Mouse (Mus musculus): ENCODE data around the gene Sdk1. TPM values are rescaled to one million over a fixed set of nuclear protein-coding genes. Genes with fewer than 3 reads are reported as not detected.

Sdk1 gene
- polyA plus RNA-seq, 1 experiment from 2014 or later = 1.3 TPM

DNA sequence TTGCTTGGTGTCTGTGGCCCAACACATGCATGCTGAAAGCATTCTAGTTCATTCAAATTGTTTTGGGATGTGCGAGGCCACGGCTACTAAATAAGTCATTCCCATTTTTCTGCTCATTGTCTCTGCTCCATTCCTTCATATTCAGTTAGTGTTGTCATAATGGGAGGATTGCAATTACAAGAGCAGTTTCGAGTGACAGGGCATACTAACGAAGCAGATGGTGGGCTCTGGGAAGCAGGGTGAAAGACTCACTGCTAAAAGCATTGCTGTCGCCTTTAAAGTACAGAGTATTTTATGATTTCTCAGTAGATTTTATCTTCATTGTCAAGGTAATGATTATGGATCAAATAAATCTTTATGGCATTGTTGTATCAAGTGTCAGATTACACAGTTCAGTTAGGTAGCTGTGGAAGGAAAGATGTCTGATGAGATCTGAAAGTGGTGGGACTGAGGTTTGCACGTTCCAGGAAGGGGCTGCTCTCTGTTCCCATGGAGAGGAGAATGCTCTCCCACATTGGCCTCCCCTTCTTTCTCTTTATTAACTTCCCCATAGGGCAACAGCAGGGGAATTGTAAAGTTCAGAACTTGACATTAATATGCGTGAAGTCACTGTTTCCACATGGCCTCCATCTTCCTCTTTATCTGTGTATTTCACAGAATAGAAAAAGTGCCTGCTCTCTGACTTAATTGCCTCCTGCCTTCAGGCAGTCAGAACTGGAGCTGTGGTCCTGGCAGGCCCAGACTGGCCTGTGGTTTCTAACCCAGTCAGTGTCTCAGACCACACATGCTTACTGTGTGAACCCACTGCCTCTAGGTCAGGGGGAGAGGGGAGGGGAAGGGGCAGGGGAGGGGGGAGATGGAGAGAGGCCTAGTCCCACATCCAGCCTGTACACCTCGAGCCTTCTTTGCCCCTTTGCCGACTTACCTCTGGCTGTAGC, 138.8 kb downstream of the Sdk1 start:
- Histone ChIP-seq H3K4me1 (replicated peaks; ENCODE audit: control insufficient read depth, insufficient read depth, low read length) (peaks cover 3% of the 10 kb centered on the region), H3K4me3 (replicated peaks; ENCODE audit: low read length) (no peak overlapping the region), H3K4me2 (ENCODE audit: low read length) (no peak overlapping the region), H3K36me3 (ENCODE audit: control insufficient read depth, insufficient read depth) (no peaks in the 10 kb centered on the region), H3K9me3 (ENCODE audit: control insufficient read depth, low read length) (no peaks in the 10 kb centered on the region), H3K9ac (replicated peaks; ENCODE audit: low read depth, low read length) (no peak overlapping the region), H3K27me3 (replicated peaks; ENCODE audit: control insufficient read depth, insufficient read depth, low read length) (no peaks in the 10 kb centered on the region), H3K27ac (ENCODE audit: low read length) (0 out of 2 replicates have a peak overlapping the region, but pooled peaks have one; percentile 2)
- ATAC-seq = no peak
- 43% methylated on average over 9 of the region's 9 CpGs for WGBS

DNA sequence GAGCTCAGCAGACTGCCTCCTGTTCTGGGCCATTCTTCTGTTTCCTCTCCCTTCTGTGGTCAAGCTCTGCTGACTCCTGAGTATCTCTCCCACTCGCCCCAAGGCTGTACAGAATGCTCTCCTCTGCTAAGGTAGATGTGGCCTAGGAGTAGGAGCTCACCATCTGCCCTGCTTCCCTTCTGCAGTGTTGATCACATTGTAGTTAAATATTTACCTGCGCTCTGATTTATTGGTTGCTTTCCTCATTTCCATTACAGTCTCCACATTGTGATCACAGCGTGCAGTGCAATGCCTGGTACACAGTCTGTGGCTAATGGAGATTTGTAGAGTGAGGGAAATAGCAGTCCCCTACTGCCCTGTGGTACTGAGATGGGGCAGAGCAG, 139.5 kb downstream of the Sdk1 start:
- no peak overlapping the region for H3K27ac ChIP-seq (ENCODE audit: low read length)
- no peaks in the 10 kb centered on the region for H3K27me3 ChIP-seq (replicated peaks; ENCODE audit: control insufficient read depth, insufficient read depth, low read length)
- H3K9me3 ChIP-seq (ENCODE audit: control insufficient read depth, low read length) = no peaks in the 10 kb centered on the region
- H3K4me3 ChIP-seq (replicated peaks; ENCODE audit: low read length) = no peak overlapping the region
- H3K4me2 ChIP-seq (ENCODE audit: low read length) = no peak overlapping the region
- 78% methylated on average over 3 of the region's 3 CpGs for WGBS
- no peak for ATAC-seq
- no peaks in the 10 kb centered on the region for H3K36me3 ChIP-seq (ENCODE audit: control insufficient read depth, insufficient read depth)
- H3K4me1 ChIP-seq (replicated peaks; ENCODE audit: control insufficient read depth, insufficient read depth, low read length) = peaks cover 3% of the 10 kb centered on the region
- H3K9ac ChIP-seq (replicated peaks; ENCODE audit: low read depth, low read length) = no peak overlapping the region

DNA sequence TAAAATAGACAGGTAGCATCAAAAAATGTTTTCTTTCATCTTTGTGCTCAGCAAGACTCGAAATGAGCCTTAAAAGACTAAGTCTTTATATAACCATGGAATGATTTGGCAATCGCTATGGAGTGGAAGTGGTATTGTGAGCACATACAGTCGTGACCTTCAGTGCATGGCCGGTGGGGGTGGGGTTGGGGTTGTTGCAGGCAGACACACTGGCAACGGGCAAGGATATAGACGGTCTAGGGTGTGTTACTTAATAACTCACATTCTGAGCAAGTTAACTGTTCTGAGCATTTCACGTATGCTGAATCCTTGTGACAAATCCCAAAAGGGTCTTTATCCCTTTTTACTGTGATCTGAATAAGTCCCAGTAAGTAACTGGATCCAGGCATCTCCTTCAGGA, 140.3 kb downstream of the Sdk1 start:
- H3K4me2 ChIP-seq (ENCODE audit: low read length) = no peak overlapping the region
- H3K27me3 ChIP-seq (replicated peaks; ENCODE audit: control insufficient read depth, insufficient read depth, low read length) = no peaks in the 10 kb centered on the region
- 91% methylated on average over 7 of the region's 7 CpGs for WGBS
- no peak overlapping the region for H3K9ac ChIP-seq (replicated peaks; ENCODE audit: low read depth, low read length)
- no peak overlapping the region for H3K27ac ChIP-seq (ENCODE audit: low read length)
- no peak for ATAC-seq
- H3K36me3 ChIP-seq (ENCODE audit: control insufficient read depth, insufficient read depth) = no peaks in the 10 kb centered on the region
- no peaks in the 10 kb centered on the region for H3K9me3 ChIP-seq (ENCODE audit: control insufficient read depth, low read length)
- peaks cover 3% of the 10 kb centered on the region for H3K4me1 ChIP-seq (replicated peaks; ENCODE audit: control insufficient read depth, insufficient read depth, low read length)
- no peak overlapping the region for H3K4me3 ChIP-seq (replicated peaks; ENCODE audit: low read length)

DNA sequence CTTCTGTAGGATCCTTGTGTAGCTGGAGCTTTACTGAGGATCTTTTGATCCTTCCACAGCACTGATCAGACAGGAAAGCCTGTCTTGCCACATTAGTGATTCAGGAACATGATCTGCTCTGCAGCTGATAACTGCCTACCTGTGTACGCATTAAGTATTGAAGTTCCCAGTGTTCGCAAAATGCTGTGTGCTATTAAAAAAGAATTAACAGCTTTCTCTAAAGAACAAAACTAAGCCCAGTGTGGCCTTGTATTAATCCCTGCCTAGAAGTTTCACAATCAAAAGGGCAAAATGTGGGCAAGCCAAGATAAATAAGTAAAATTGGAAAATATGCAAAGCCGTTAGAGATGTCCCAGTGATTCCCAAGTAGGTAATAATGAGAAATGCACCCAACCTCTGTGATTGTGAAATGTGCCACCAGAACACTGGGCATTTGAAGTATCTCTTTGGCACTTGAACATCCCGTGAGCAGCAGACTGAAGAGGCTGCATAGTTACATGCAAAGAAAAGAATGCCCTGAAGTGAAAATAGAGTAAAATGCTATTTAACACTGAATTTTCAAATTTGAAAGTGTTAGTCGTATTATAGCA, 141.1 kb downstream of the Sdk1 start:
- no peak for ATAC-seq
- 79% methylated on average over 5 of the region's 5 CpGs for WGBS
- H3K9me3 ChIP-seq (ENCODE audit: control insufficient read depth, low read length) = no peaks in the 10 kb centered on the region

DNA sequence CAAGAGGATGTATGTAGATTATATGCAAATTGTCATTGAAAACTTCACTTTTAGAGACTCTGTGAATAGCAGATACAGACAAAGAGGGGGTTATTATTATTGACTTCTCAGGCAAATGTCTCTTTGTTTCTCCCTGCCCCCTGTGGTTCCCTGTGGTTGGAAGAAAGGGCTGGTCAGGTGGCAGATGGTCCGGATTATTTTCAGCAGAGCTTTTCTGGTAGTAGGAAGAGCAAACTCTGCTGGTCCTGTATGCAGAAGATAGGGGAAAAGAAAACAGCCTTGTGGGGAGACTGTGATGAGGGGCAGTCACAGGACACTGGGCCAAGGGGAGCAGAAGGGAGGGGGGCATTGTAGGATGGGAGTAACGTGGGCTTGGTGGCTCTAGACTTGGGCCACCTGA, 147.2 kb downstream of the Sdk1 start:
- H3K9me3 ChIP-seq (ENCODE audit: control insufficient read depth, low read length) = no peaks in the 10 kb centered on the region
- WGBS = 28% methylated on average over 2 of the region's 2 CpGs
- no peak for ATAC-seq

More for the DNA sequence above, 141.1 kb downstream of the Sdk1 start:
- Histone ChIP-seq H3K4me1 (replicated peaks; ENCODE audit: control insufficient read depth, insufficient read depth, low read length) (peaks cover 3% of the 10 kb centered on the region), H3K4me2 (ENCODE audit: low read length) (no peak overlapping the region), H3K36me3 (ENCODE audit: control insufficient read depth, insufficient read depth) (no peaks in the 10 kb centered on the region), H3K27me3 (replicated peaks; ENCODE audit: control insufficient read depth, insufficient read depth, low read length) (no peaks in the 10 kb centered on the region), H3K4me3 (replicated peaks; ENCODE audit: low read length) (no peak overlapping the region), H3K27ac (ENCODE audit: low read length) (no peak overlapping the region), H3K9ac (replicated peaks; ENCODE audit: low read depth, low read length) (no peak overlapping the region)

DNA sequence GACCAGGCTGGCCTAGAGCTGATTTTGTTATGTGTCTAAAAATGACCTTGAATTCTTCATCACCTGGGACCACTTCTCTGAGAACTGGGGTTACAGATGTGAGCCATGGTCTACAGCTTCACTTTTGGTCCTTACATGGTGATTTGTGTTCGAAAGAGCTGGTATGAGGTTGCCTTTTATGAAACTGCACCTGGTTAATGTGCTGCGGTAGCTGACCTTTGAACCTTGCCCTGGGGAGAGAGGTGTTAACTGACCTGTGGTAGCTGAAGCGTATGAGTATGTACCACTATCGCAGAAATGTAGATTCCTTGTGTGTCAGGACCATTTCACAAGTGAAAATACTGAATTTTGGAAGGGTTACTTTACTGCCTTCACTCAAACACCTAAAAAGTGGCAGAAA, 149.3 kb downstream of the Sdk1 start:
- ATAC-seq = no peak
- H3K27ac ChIP-seq (ENCODE audit: low read length) = no peak overlapping the region
- H3K36me3 ChIP-seq (ENCODE audit: control insufficient read depth, insufficient read depth) = no peaks in the 10 kb centered on the region
- no peaks in the 10 kb centered on the region for H3K4me1 ChIP-seq (replicated peaks; ENCODE audit: control insufficient read depth, insufficient read depth, low read length)
- H3K9me3 ChIP-seq (ENCODE audit: control insufficient read depth, low read length) = no peaks in the 10 kb centered on the region
- H3K4me3 ChIP-seq (replicated peaks; ENCODE audit: low read length) = no peak overlapping the region
- no peaks in the 10 kb centered on the region for H3K27me3 ChIP-seq (replicated peaks; ENCODE audit: control insufficient read depth, insufficient read depth, low read length)
- H3K4me2 ChIP-seq (ENCODE audit: low read length) = no peak overlapping the region
- 90% methylated on average over 4 of the region's 4 CpGs for WGBS
- no peak overlapping the region for H3K9ac ChIP-seq (replicated peaks; ENCODE audit: low read depth, low read length)

More for the DNA sequence above, 147.2 kb downstream of the Sdk1 start:
- H3K4me2 ChIP-seq (ENCODE audit: low read length) = no peak overlapping the region
- no peak overlapping the region for H3K9ac ChIP-seq (replicated peaks; ENCODE audit: low read depth, low read length)
- no peaks in the 10 kb centered on the region for H3K4me1 ChIP-seq (replicated peaks; ENCODE audit: control insufficient read depth, insufficient read depth, low read length)
- no peak overlapping the region for H3K27ac ChIP-seq (ENCODE audit: low read length)
- H3K4me3 ChIP-seq (replicated peaks; ENCODE audit: low read length) = no peak overlapping the region
- H3K36me3 ChIP-seq (ENCODE audit: control insufficient read depth, insufficient read depth) = no peaks in the 10 kb centered on the region
- H3K27me3 ChIP-seq (replicated peaks; ENCODE audit: control insufficient read depth, insufficient read depth, low read length) = no peaks in the 10 kb centered on the region

DNA sequence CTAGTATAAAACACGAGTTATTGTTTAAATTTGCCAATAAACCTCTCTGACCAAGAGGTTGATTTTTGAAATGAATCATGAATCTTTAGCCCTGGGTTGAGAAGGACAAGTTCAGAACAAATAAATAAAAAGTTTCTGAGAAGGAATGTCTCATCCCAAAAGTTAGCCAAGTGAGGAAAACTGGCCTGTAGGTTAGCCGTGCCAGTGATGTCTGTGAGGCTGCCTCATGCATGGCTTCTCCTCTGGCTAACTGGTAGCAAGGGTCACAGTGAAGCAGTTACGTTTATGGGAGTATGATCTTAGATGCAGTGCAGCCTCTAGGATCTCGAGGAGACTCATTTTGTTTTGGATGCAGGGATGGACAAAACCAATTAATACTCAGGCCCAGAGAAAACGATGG, 149.9 kb downstream of the Sdk1 start:
- Histone ChIP-seq H3K9me3 (ENCODE audit: control insufficient read depth, low read length) (no peaks in the 10 kb centered on the region), H3K4me2 (ENCODE audit: low read length) (no peak overlapping the region), H3K4me3 (replicated peaks; ENCODE audit: low read length) (no peak overlapping the region), H3K4me1 (replicated peaks; ENCODE audit: control insufficient read depth, insufficient read depth, low read length) (no peaks in the 10 kb centered on the region), H3K9ac (replicated peaks; ENCODE audit: low read depth, low read length) (no peak overlapping the region), H3K36me3 (ENCODE audit: control insufficient read depth, insufficient read depth) (no peaks in the 10 kb centered on the region), H3K27ac (ENCODE audit: low read length) (no peak overlapping the region), H3K27me3 (replicated peaks; ENCODE audit: control insufficient read depth, insufficient read depth, low read length) (no peaks in the 10 kb centered on the region)
- WGBS = 87% methylated on average over 5 of the region's 5 CpGs
- ATAC-seq = no peak

DNA sequence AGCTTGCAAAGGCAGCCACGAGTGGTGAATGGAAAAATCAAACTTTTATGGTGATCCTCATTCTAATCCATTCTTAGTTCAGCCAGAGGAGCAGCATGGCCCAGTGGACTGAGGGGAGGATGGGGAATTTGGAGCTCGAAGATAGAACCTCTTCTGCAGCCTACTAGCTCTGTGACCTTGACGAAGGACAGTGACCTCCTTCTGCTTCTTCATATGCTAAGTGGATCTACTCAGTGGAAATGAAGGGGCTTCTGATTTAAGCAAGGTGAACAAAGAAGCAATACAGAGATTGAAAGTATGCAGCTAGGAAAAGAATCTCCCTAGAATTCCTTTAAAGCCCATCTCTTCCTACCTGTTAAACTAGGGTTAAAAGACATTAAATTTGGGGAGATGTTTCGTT, 152.6 kb downstream of the Sdk1 start:
- H3K36me3 ChIP-seq (ENCODE audit: control insufficient read depth, insufficient read depth) = no peaks in the 10 kb centered on the region
- 79% methylated on average over 4 of the region's 4 CpGs for WGBS
- no peak overlapping the region for H3K9ac ChIP-seq (replicated peaks; ENCODE audit: low read depth, low read length)
- H3K27me3 ChIP-seq (replicated peaks; ENCODE audit: control insufficient read depth, insufficient read depth, low read length) = no peaks in the 10 kb centered on the region
- no peak overlapping the region for H3K27ac ChIP-seq (ENCODE audit: low read length)
- H3K4me2 ChIP-seq (ENCODE audit: low read length) = no peak overlapping the region
- H3K4me1 ChIP-seq (replicated peaks; ENCODE audit: control insufficient read depth, insufficient read depth, low read length) = no peaks in the 10 kb centered on the region
- no peak overlapping the region for H3K4me3 ChIP-seq (replicated peaks; ENCODE audit: low read length)
- ATAC-seq = no peak
- H3K9me3 ChIP-seq (ENCODE audit: control insufficient read depth, low read length) = no peaks in the 10 kb centered on the region

DNA sequence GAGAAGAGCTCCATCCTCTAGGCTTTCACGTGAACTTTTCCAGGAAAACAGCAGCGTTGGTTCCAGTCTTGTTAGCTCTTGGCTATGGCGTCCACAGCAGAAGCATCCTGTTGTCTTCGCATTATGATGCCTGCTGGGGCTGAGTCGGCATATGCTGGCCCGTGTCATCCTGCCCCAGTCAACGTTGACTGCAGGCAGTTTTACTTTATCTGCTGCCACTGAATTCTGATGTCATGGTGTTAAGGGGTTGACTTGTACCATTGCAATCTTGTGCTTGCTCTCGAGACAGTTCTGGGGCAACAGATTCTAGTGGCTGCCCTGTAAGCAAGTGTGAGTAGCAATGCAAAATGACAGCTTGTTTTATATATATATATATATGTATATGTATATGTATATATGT, 153.3 kb downstream of the Sdk1 start:
- no peak overlapping the region for H3K27ac ChIP-seq (ENCODE audit: low read length)
- no peaks in the 10 kb centered on the region for H3K9me3 ChIP-seq (ENCODE audit: control insufficient read depth, low read length)
- H3K36me3 ChIP-seq (ENCODE audit: control insufficient read depth, insufficient read depth) = no peaks in the 10 kb centered on the region
- WGBS = 93% methylated on average over 8 of the region's 8 CpGs
- H3K4me3 ChIP-seq (replicated peaks; ENCODE audit: low read length) = no peak overlapping the region
- no peak overlapping the region for H3K9ac ChIP-seq (replicated peaks; ENCODE audit: low read depth, low read length)
- H3K27me3 ChIP-seq (replicated peaks; ENCODE audit: control insufficient read depth, insufficient read depth, low read length) = no peaks in the 10 kb centered on the region
- no peak overlapping the region for H3K4me2 ChIP-seq (ENCODE audit: low read length)
- H3K4me1 ChIP-seq (replicated peaks; ENCODE audit: control insufficient read depth, insufficient read depth, low read length) = no peaks in the 10 kb centered on the region
- no peak for ATAC-seq

All from forebrain, embryonic 16.5 days (tissue).